Mouse (Mus musculus) midbrain, embryonic 13.5 days (tissue): ENCODE data around the gene Cyp27b1. TPM values are rescaled to one million over a fixed set of nuclear protein-coding genes. Genes with fewer than 3 reads are reported as not detected.

Source experiments
- microRNA counts: library from miRNA; unstranded; fragments of <30 nt; microRNA quantifications from one replicate; lab custom pipeline; 2016
- microRNA-seq: library from miRNA; unstranded; fragments of <30 nt; microRNA quantifications from one replicate; pipeline ENCODE4, GENCODE M21; 2016
- polyA plus RNA-seq: library from polyadenylated mRNA; unstranded; fragments of >200 nt; fragmentation: Nextera tagmentation; extraction: Ambion mirVana; gene quantifications from 2 replicates; pipeline ENCODE4 v1.2.1, GENCODE M21; 2015

Gene Cyp27b1
- polyA plus RNA-seq, 1 experiment from 2014 or later, result 0.08 TPM

MicroRNAs encoded within 50 kb of the gene (microRNA counts, 519-probe panel; counts per million panel counts)
- 110 counts per million, percentile 56 among the panel's probes with 10 or more counts for microRNA mmu-miR-546 (lab: Ali Mortazavi, UCI)

Small RNA genes within 50 kb of the gene (microRNA-seq; reads per million reads assigned to microRNA genes)
- 0.82 reads per million for gene Mir546

Other genes with a start within 250 kb of the Cyp27b1 start
- gene Atp23, start 146.9 kb upstream of the Cyp27b1 start, polyA plus RNA-seq, result 9.1 and 9.2 TPM in 2 replicates
- gene Ctdsp2, start 69.5 kb upstream of the Cyp27b1 start, polyA plus RNA-seq, result 18.7 and 23.6 TPM in 2 replicates
- gene Avil, start 47.5 kb upstream of the Cyp27b1 start, polyA plus RNA-seq, result 2.2 and 2.8 TPM in 2 replicates
- 63.5 and 63.9 TPM in 2 replicates for gene Tsfm, start 17.4 kb upstream of the Cyp27b1 start, polyA plus RNA-seq
- 21.1 and 22.0 TPM in 2 replicates for gene Mettl1, start 6.8 kb upstream of the Cyp27b1 start, polyA plus RNA-seq
- gene Eef1akmt3, start 6.7 kb upstream of the Cyp27b1 start, polyA plus RNA-seq, result 0.11 and 0.18 TPM in 2 replicates
- 5.6 and 6.4 TPM in 2 replicates for gene March9, start 11.9 kb downstream of the Cyp27b1 start, polyA plus RNA-seq
- 1,636 and 1,639 TPM in 2 replicates for gene Cdk4, start 15.3 kb downstream of the Cyp27b1 start, polyA plus RNA-seq
- 136 and 138 TPM in 2 replicates for gene Tspan31, start 22.0 kb downstream of the Cyp27b1 start, polyA plus RNA-seq
- 2.8 and 3.3 TPM in 2 replicates for gene Agap2, start 27.0 kb downstream of the Cyp27b1 start, polyA plus RNA-seq
- 134 and 138 TPM in 2 replicates for gene Os9, start 72.9 kb downstream of the Cyp27b1 start, polyA plus RNA-seq
- gene B4galnt1, start 117.0 kb downstream of the Cyp27b1 start, polyA plus RNA-seq, result 28.8 and 30.2 TPM in 2 replicates
- 0.86 and 1.0 TPM in 2 replicates for gene Slc26a10, start 132.4 kb downstream of the Cyp27b1 start, polyA plus RNA-seq
- 20.2 and 24.5 TPM in 2 replicates for gene Arhgef25, start 141.8 kb downstream of the Cyp27b1 start, polyA plus RNA-seq
- 195 and 234 TPM in 2 replicates for gene Dtx3, start 147.5 kb downstream of the Cyp27b1 start, polyA plus RNA-seq
- gene Pip4k2c, start 163.3 kb downstream of the Cyp27b1 start, polyA plus RNA-seq, result 16.9 and 17.3 TPM in 2 replicates
- gene Kif5a, start 215.1 kb downstream of the Cyp27b1 start, polyA plus RNA-seq, result 73.0 and 76.7 TPM in 2 replicates
- gene Dctn2, start 218.1 kb downstream of the Cyp27b1 start, polyA plus RNA-seq, result 310 TPM in 2 replicates
- 16.0 and 16.5 TPM in 2 replicates for gene Mbd6, start 240.8 kb downstream of the Cyp27b1 start, polyA plus RNA-seq